Mouse (Mus musculus): ENCODE results near the gene Rbm47. TPM values are rescaled to one million over a fixed set of nuclear protein-coding genes. Genes with fewer than 3 reads are reported as not detected.

Gene Rbm47
- polyA plus RNA-seq, 1 experiment from 2014 or later = 18.8 TPM

DNA sequence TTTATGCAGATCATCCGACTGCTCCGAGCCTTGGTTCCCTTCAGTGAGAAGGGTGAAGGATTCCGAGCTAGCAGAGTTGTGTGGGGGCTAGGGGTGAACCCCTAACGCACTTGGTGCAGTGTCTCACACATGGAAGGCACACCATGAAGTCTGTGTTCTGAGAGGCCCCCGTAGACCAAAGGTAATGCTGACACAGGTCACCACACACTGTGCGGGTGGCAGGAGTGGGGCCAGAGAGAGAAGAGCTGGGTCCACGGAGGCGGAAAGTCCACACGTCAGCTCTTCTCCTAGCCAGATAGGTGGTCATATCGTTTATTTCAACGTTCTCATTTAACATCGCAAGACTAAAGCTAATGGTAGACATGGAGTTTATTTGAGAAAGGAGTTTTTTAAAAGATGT is 97.0 kb downstream of the Rbm47 start:
- H3K4me1 ChIP-seq (ENCODE audit: insufficient read depth) = 0 out of 2 replicates have a peak, but pooled peaks cover 3% of the 10 kb centered on the region
- ATAC-seq (ENCODE audit: insufficient read depth) = no peak

GRCm38 (mm10) chr5:66075032-66075488 is 97.9 kb downstream of the Rbm47 start:
- TF ChIP-seq CTCF (IDR thresholded peaks at IDR 0.05; ENCODE audit: low read depth) = no peak
- WGBS = 69% methylated on average over 9 of the region's 9 CpGs

More for the DNA sequence above, 97.0 kb downstream of the Rbm47 start:
- Histone ChIP-seq H3K36me3 (ENCODE audit: insufficient read depth) (no peaks in the 10 kb centered on the region), H3K27ac (ENCODE audit: low read depth) (no peak overlapping the region; the same call in 1 of the 2 replicates), H3K27me3 (ENCODE audit: insufficient read depth, low read length) (no peaks in the 10 kb centered on the region), H3K9ac (no peak overlapping the region), H3K4me3 (ENCODE audit: low read depth, low read length) (no peak overlapping the region), H3K9me3 (ENCODE audit: low read depth, low read length) (no peaks in the 10 kb centered on the region), H3K4me2 (no peak overlapping the region)
- no peak for DNase-seq
- TF ChIP-seq CTCF (IDR thresholded peaks at IDR 0.05; ENCODE audit: low read depth) = no peak
- 87% methylated on average over 12 of the region's 12 CpGs for WGBS

GRCm38 (mm10) chr5:66074235-66074634 is 98.7 kb downstream of the Rbm47 start:
- TF ChIP-seq CTCF (IDR thresholded peaks at IDR 0.05; ENCODE audit: low read depth) = no peak

More at GRCm38 (mm10) chr5:66075032-66075488, 97.9 kb downstream of the Rbm47 start:
- Histone ChIP-seq H3K4me2 (no peak overlapping the region), H3K4me3 (ENCODE audit: low read depth, low read length) (no peak overlapping the region), H3K9ac (no peak overlapping the region), H3K27me3 (ENCODE audit: insufficient read depth, low read length) (no peaks in the 10 kb centered on the region), H3K4me1 (ENCODE audit: insufficient read depth) (peaks cover 6% of the 10 kb centered on the region; the same call in 1 of the 2 replicates), H3K9me3 (ENCODE audit: low read depth, low read length) (no peaks in the 10 kb centered on the region), H3K36me3 (ENCODE audit: insufficient read depth) (no peaks in the 10 kb centered on the region), H3K27ac (ENCODE audit: low read depth) (peak overlapping the region; percentile 31; the same call in 1 of the 2 replicates)
- DNase-seq = peak; percentile 42
- no peak for ATAC-seq (ENCODE audit: insufficient read depth)

DNA sequence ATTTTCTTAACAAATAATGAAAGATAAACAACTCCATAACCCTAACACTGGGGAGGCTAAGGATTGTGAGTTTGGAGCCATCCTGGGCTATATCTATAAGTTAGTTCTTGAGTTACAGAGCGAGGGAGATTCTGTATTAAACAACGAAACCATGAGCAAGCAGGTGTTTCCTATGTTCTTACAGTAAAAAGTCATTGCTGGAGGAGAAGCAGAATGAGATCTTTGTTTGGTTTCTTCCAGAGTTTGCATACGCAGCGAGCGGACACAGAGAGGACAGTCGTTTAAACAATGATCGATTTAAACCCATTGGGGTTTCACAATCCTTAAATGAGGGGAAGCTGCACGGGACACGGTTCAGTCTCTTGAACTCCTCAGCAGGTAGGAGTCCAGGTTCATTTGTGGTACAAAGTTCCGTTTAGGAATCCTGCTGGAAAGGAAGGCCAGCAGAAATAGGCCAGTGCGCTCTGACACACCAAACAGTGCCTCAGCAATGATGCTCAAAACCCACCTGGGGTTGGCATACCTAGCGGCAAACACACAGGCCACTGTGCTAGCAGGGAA is 99.2 kb downstream of the Rbm47 start:
- no peak overlapping the region for H3K27ac ChIP-seq (ENCODE audit: low read depth)
- peaks cover 11% of the 10 kb centered on the region; the same call in 1 of the 2 replicates for H3K4me1 ChIP-seq (ENCODE audit: insufficient read depth)
- no peak for TF ChIP-seq CTCF (IDR thresholded peaks at IDR 0.05; ENCODE audit: low read depth)
- no peak overlapping the region for H3K4me2 ChIP-seq
- H3K9ac ChIP-seq = no peak overlapping the region
- no peaks in the 10 kb centered on the region for H3K36me3 ChIP-seq (ENCODE audit: insufficient read depth)
- 66% methylated on average over 12 of the region's 12 CpGs for WGBS
- DNase-seq = no peak
- H3K9me3 ChIP-seq (ENCODE audit: low read depth, low read length) = no peaks in the 10 kb centered on the region
- H3K4me3 ChIP-seq (ENCODE audit: low read depth, low read length) = no peak overlapping the region
- no peaks in the 10 kb centered on the region for H3K27me3 ChIP-seq (ENCODE audit: insufficient read depth, low read length)
- no peak for ATAC-seq (ENCODE audit: insufficient read depth)

More at GRCm38 (mm10) chr5:66074235-66074634, 98.7 kb downstream of the Rbm47 start:
- DNase-seq (no peak), ATAC-seq (ENCODE audit: insufficient read depth) (no peak)
- no peak overlapping the region for H3K4me3 ChIP-seq (ENCODE audit: low read depth, low read length)
- H3K27me3 ChIP-seq (ENCODE audit: insufficient read depth, low read length) = no peaks in the 10 kb centered on the region
- H3K9me3 ChIP-seq (ENCODE audit: low read depth, low read length) = no peaks in the 10 kb centered on the region
- 86% methylated on average over 5 of the region's 5 CpGs for WGBS
- H3K9ac ChIP-seq = no peak overlapping the region
- H3K4me1 ChIP-seq (ENCODE audit: insufficient read depth) = peaks cover 11% of the 10 kb centered on the region; the same call in 1 of the 2 replicates
- no peak overlapping the region for H3K4me2 ChIP-seq
- no peaks in the 10 kb centered on the region for H3K36me3 ChIP-seq (ENCODE audit: insufficient read depth)
- H3K27ac ChIP-seq (ENCODE audit: low read depth) = no peak overlapping the region

DNA sequence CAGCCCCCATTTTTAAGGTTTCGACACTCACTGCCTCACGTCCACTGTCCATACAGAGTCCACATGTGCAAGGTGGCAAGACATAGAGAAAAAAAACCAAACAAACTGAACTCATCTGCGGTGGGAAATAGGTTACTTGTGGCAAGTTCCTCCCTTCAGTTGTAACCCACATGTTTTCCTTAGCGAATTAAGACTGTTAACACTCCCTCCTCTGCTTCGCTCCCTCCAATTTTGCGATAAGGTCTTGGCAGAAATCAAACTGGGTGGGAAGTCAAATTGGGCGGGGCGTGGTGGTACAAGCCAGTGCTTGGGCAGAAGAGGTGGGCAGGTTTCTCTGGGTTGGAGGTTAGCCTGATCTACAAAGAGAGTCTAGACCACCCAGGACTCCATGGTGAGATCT is 101.2 kb downstream of the Rbm47 start:
- no peak for TF ChIP-seq CTCF (IDR thresholded peaks at IDR 0.05; ENCODE audit: low read depth)

DNA sequence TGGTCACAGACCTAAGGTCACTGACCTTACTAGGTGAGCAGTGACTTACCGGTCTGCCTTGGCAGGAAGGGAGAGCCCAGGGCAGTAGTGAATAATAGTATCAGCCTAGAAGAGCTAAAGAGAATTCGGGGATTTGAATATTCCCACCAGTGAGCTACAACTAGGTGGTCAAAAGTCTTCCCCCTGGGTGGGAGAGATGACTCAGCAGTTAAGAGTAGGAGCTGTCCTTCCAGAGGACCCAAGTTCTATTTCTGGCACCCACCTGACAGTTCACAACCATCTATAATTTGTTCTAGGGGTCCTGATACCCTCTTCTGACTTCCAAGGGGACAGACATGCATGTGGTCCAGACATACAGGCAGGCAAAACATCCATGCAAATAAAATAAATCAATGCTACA is 102.6 kb downstream of the Rbm47 start:
- TF ChIP-seq CTCF (IDR thresholded peaks at IDR 0.05; ENCODE audit: low read depth) = no peak
- Histone ChIP-seq H3K4me3 (ENCODE audit: low read depth, low read length) (no peak overlapping the region), H3K27me3 (ENCODE audit: insufficient read depth, low read length) (no peaks in the 10 kb centered on the region), H3K9me3 (ENCODE audit: low read depth, low read length) (no peaks in the 10 kb centered on the region), H3K4me1 (ENCODE audit: insufficient read depth) (peaks cover 8% of the 10 kb centered on the region; the same call in 1 of the 2 replicates), H3K4me2 (peak overlapping the region; percentile 84), H3K36me3 (ENCODE audit: insufficient read depth) (no peaks in the 10 kb centered on the region), H3K27ac (ENCODE audit: low read depth) (no peak overlapping the region), H3K9ac (no peak overlapping the region)
- ATAC-seq (ENCODE audit: insufficient read depth) = no peak
- WGBS = 44% methylated on average over 2 of the region's 2 CpGs
- no peak for DNase-seq

More for the DNA sequence above, 101.2 kb downstream of the Rbm47 start:
- ATAC-seq (ENCODE audit: insufficient read depth) (no peak), DNase-seq (no peak)
- Histone ChIP-seq H3K9ac (no peak overlapping the region), H3K27me3 (ENCODE audit: insufficient read depth, low read length) (no peaks in the 10 kb centered on the region), H3K4me2 (no peak overlapping the region), H3K9me3 (ENCODE audit: low read depth, low read length) (no peaks in the 10 kb centered on the region), H3K4me3 (ENCODE audit: low read depth, low read length) (no peak overlapping the region), H3K4me1 (ENCODE audit: insufficient read depth) (peaks cover 8% of the 10 kb centered on the region; the same call in 1 of the 2 replicates), H3K27ac (ENCODE audit: low read depth) (no peak overlapping the region), H3K36me3 (ENCODE audit: insufficient read depth) (no peaks in the 10 kb centered on the region)
- 77% methylated on average over 8 of the region's 8 CpGs for WGBS

DNA sequence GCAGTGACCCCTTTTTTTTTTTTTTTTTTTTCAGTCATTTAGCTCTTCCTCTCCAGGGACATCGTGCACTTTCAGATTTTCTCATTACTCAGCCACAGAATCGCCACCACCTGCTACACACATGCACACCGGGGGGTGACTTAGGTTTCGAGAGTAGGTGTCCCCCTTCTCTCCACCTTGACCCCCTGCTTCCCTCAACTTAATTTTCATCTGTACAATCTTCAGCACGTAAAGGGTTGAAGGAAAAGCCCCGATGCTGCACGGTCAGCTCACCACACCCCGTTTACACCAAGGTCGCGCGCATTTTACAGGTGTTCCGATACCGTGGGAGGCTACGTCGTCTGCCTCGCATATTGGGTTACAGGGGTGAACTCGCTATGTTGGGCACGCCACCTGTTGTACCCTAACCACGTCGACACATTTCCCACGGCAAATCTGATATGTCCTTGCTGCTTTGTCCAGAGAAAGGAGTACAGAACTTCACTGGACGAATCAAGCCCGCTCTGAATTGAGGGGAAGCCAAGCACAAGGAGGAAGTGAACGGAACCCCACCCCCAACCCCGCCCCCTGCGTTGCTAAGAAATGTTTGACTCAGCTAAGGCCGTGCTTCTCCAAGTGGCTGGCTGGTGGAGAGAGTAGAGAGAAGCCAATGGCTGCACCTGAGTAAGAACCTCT is 103.3 kb downstream of the Rbm47 start:
- Histone ChIP-seq H3K9ac (peak overlapping the region; percentile 52), H3K4me3 (ENCODE audit: low read depth, low read length) (peak overlapping the region; percentile 41), H3K36me3 (ENCODE audit: insufficient read depth) (no peaks in the 10 kb centered on the region), H3K4me2 (peak overlapping the region; percentile 84), H3K9me3 (ENCODE audit: low read depth, low read length) (no peaks in the 10 kb centered on the region), H3K27ac (ENCODE audit: low read depth) (0 out of 2 replicates have a peak overlapping the region, but pooled peaks have one; percentile 18), H3K27me3 (ENCODE audit: insufficient read depth, low read length) (no peaks in the 10 kb centered on the region), H3K4me1 (ENCODE audit: insufficient read depth) (peaks cover 8% of the 10 kb centered on the region; the same call in 1 of the 2 replicates)
- TF ChIP-seq CTCF (IDR thresholded peaks at IDR 0.05; ENCODE audit: low read depth) = no peak
- 7% methylated on average over 27 of the region's 27 CpGs for WGBS
- ATAC-seq (ENCODE audit: insufficient read depth) (peak; percentile 87), DNase-seq (peak; percentile 68)

Measured in lung, embryonic 14.5 days (tissue).